ENCODE assay signal across 11 mouse cellular contexts in genomic region chr8:46651872-46652271, GRCm38 (mm10). TPM values are rescaled to one million over a fixed set of nuclear protein-coding genes. Genes with fewer than 3 reads are reported as not detected.
DNase-seq lines count a peak whose midpoint lies in the region; ATAC-seq and TF ChIP-seq lines count a peak whose summit lies in the region.
"Had no signal": no experiment of that assay in that cellular context is flagged by ENCODE, and none has a peak within 500 bp of the region (broad histone marks: within the 10 kb centered on the region; RNA-seq: fewer than 3 reads in every experiment).

No protein-coding gene starts in this region.

- H3K4me2 ChIP-seq in liver, embryonic 12.5 days = no peak overlapping the region; the same call in 1 of the 2 replicates
- H3K4me2 ChIP-seq in intestine, embryonic 15.5 days (replicated peaks) = no peak overlapping the region
- H3K4me2 ChIP-seq: midbrain, embryonic 12.5 days had no signal

- WGBS in liver, embryonic 12.5 days (ENCODE audit: insufficient replicate concordance) = 37% methylated on average over 9 of the region's 9 CpGs
- 22% methylated on average over 9 of the region's 9 CpGs for WGBS in kidney, adult 2 months
- 68% methylated on average over 9 of the region's 9 CpGs for WGBS in intestine, embryonic 15.5 days

- TF ChIP-seq POLR2A in kidney, adult 2 months (IDR thresholded peaks at IDR 0.05; ENCODE audit: low read depth, low read length) = no peak

- H3K36me3 ChIP-seq in liver, embryonic 12.5 days = no peaks in the 10 kb centered on the region
- no peaks in the 10 kb centered on the region for H3K36me3 ChIP-seq in kidney, adult 2 months (ENCODE audit: control insufficient read depth, insufficient read depth, low read length)
- no peaks in the 10 kb centered on the region for H3K36me3 ChIP-seq in intestine, embryonic 15.5 days
- H3K36me3 ChIP-seq: midbrain, embryonic 12.5 days had no signal

- H3K27me3 ChIP-seq in liver, embryonic 12.5 days (replicated peaks) = no peaks in the 10 kb centered on the region
- H3K27me3 ChIP-seq in kidney, adult 2 months (replicated peaks; ENCODE audit: control insufficient read depth, insufficient read depth, low read length) = no peaks in the 10 kb centered on the region
- no peaks in the 10 kb centered on the region for H3K27me3 ChIP-seq in intestine, embryonic 15.5 days (replicated peaks)
- H3K27me3 ChIP-seq: midbrain, embryonic 12.5 days had no signal

- no peak for ATAC-seq in liver, embryonic 12.5 days
- peak; percentile 82 for ATAC-seq in megakaryocyte-erythroid progenitor cell, adult 5-6 weeks (replicated peaks; ENCODE audit: low FRiP score, low TSS enrichment, poor library complexity, severe bottlenecking)
- no peak for ATAC-seq in intestine, embryonic 15.5 days

- H3K4me1 ChIP-seq in liver, embryonic 12.5 days = no peaks in the 10 kb centered on the region
- 0 out of 2 replicates have a peak, but pooled peaks cover 2% of the 10 kb centered on the region for H3K4me1 ChIP-seq in kidney, adult 2 months (ENCODE audit: control insufficient read depth, insufficient read depth, low read length)
- H3K4me1 ChIP-seq in intestine, embryonic 15.5 days (replicated peaks) = no peaks in the 10 kb centered on the region
- H3K4me1 ChIP-seq: midbrain, embryonic 12.5 days had no signal

- no peaks in the 10 kb centered on the region for H3K9me3 ChIP-seq in liver, embryonic 12.5 days (replicated peaks)
- no peaks in the 10 kb centered on the region for H3K9me3 ChIP-seq in intestine, embryonic 15.5 days
- H3K9me3 ChIP-seq: midbrain, embryonic 12.5 days had no signal

- no peak for TF ChIP-seq CTCF in kidney, adult 2 months (conservative IDR thresholded peaks at IDR 0.05; ENCODE audit: insufficient read depth, insufficient read length, low read depth, low read length)
- no peak for TF ChIP-seq CTCF in layer of hippocampus, adult 2 months (conservative IDR thresholded peaks at IDR 0.05)

- H3K9ac ChIP-seq in liver, embryonic 12.5 days = no peak overlapping the region
- H3K9ac ChIP-seq in intestine, embryonic 15.5 days = no peak overlapping the region
- H3K9ac ChIP-seq: midbrain, embryonic 12.5 days had no signal

- no peak overlapping the region for H3K27ac ChIP-seq in liver, embryonic 12.5 days
- no peak overlapping the region for H3K27ac ChIP-seq in kidney, adult 2 months (ENCODE audit: insufficient read depth, low read depth, low read length)
- H3K27ac ChIP-seq in layer of hippocampus, adult 2 months = no peak overlapping the region
- no peak overlapping the region for H3K27ac ChIP-seq in intestine, embryonic 15.5 days
- H3K27ac ChIP-seq: midbrain, embryonic 12.5 days had no signal

- DNase-seq in liver = peak; percentile 13
- peak; percentile 84 for DNase-seq in adrenal gland, adult 2 months
- peak; percentile 71 for DNase-seq in kidney, adult 2 months
- no peak for DNase-seq in layer of hippocampus, adult 2 months (ENCODE audit: low spot score in 2 of 2)
- DNase-seq in thymus, postnatal 10 days (ENCODE audit: low spot score in 2 of 2) = no peak
- DNase-seq: cerebellum, adult 9-10 months; layer of hippocampus, postnatal 36 days had no signal

- no peak overlapping the region for H3K4me3 ChIP-seq in liver, embryonic 12.5 days
- no peak overlapping the region for H3K4me3 ChIP-seq in kidney, adult 2 months (ENCODE audit: insufficient read depth, low read depth, low read length)
- H3K4me3 ChIP-seq in layer of hippocampus, adult 2 months = no peak overlapping the region
- no peak overlapping the region for H3K4me3 ChIP-seq in intestine, embryonic 15.5 days (replicated peaks)
- H3K4me3 ChIP-seq: midbrain, embryonic 12.5 days had no signal

RNA-seq across cellular contexts. Expression of gene Casp3, which starts 34.8 kb away (rescaled TPM):
- polyA plus RNA-seq in liver, embryonic 12.5 days (2016; fragmentation: Nextera tagmentation; extraction: Ambion mirVana) = 94.0 and 94.6 TPM in 2 replicates
- 10 to 100 TPM; 16.3 to 18.4 TPM for total RNA-seq in adrenal gland, adult 2 months (2021)
- polyA plus RNA-seq in adrenal gland, adult 2 months (2012; rRNA removed) = 0.94 and 1.0 TPM in 2 replicates
- 7.1 and 9.2 TPM in 2 replicates for polyA plus RNA-seq in kidney, adult 2 months (2012; rRNA removed)
- total RNA-seq in megakaryocyte-erythroid progenitor cell, adult 5-6 weeks (2014; fragmentation: Nextera tagmentation) = 281 and 287 TPM in 2 replicates
- 487 and 511 TPM in 2 replicates for total RNA-seq in megakaryocyte-erythroid progenitor cell, adult 5-6 weeks (2017)
- total RNA-seq in layer of hippocampus, adult 2 months (2021) = 1 to 10 TPM; 9.1 to 10.0 TPM
- polyA plus RNA-seq in intestine, embryonic 15.5 days (2015; fragmentation: Nextera tagmentation; extraction: Ambion mirVana) = 54.4 and 69.0 TPM in 2 replicates

RNA-seq across cellular contexts. Expression of gene Primpol, which starts 34.9 kb away (rescaled TPM):
- 11.7 and 13.1 TPM in 2 replicates for polyA plus RNA-seq in liver, embryonic 12.5 days (2016; fragmentation: Nextera tagmentation; extraction: Ambion mirVana)
- 10 to 100 TPM; 12.2 to 16.7 TPM for total RNA-seq in adrenal gland, adult 2 months (2021)
- 0.52 and 0.68 TPM in 2 replicates for polyA plus RNA-seq in adrenal gland, adult 2 months (2012; rRNA removed)
- 1.1 and 1.4 TPM in 2 replicates for polyA plus RNA-seq in kidney, adult 2 months (2012; rRNA removed)
- total RNA-seq in megakaryocyte-erythroid progenitor cell, adult 5-6 weeks (2014; fragmentation: Nextera tagmentation) = 18.6 and 22.4 TPM in 2 replicates
- 10.9 and 16.6 TPM in 2 replicates for total RNA-seq in megakaryocyte-erythroid progenitor cell, adult 5-6 weeks (2017)
- total RNA-seq in layer of hippocampus, adult 2 months (2021) = 1 to 10 TPM; 4.3 to 8.7 TPM
- 13.4 and 14.8 TPM in 2 replicates for polyA plus RNA-seq in intestine, embryonic 15.5 days (2015; fragmentation: Nextera tagmentation; extraction: Ambion mirVana)

Comparison
In these comparisons a context has a peak if more than half of its experiments do, and no peak if none do; other contexts are left out.
1. DNase-seq: peak in liver (single experiment), adrenal gland, adult 2 months (single experiment) and kidney, adult 2 months (single experiment); none in layer of hippocampus, adult 2 months (0 of 2) and thymus, postnatal 10 days (0 of 2).